Mouse (Mus musculus) cerebellum, adult 18-20 months (tissue): ENCODE measurements around the gene D930007J09Rik.
A peak's percentile ranks its signal among the peaks of the same experiment; 100 is the strongest.

Experiments
- DNase-seq, 2 experiments: peaks; one replicate each; pipeline ENCODE4 v3.0.0; 2021

Gene D930007J09Rik

GRCm38 (mm10) chr13:32802259-32803081 lies at the start of gene D930007J09Rik:
Gene D930007J09Rik (minus strand): TSS chr13:32802849.
- peak; percentile 56 to 65 for DNase-seq

- peak; percentile 33 for DNase-seq
Measured at GRCm38 (mm10) chr13:32851967-32852366, 49.3 kb upstream of the D930007J09Rik start.

- DNase-seq, result no peak
Measured at GRCm38 (mm10) chr13:32850668-32851404, 48.2 kb upstream of the D930007J09Rik start, which contains the start of gene Serpinb1a. Gene Serpinb1a (minus strand): TSS chr13:32851185.

- DNase-seq, result no peak
Measured at GRCm38 (mm10) chr13:32850156-32850555, 47.5 kb upstream of the D930007J09Rik start.

- DNase-seq, result no peak
Measured at GRCm38 (mm10) chr13:32849531-32850123, 47.0 kb upstream of the D930007J09Rik start.

GRCm38 (mm10) chr13:32849092-32849491 lies 46.4 kb upstream of the D930007J09Rik start:
- DNase-seq, result no peak

GRCm38 (mm10) chr13:32846221-32846620 lies 43.6 kb upstream of the D930007J09Rik start:
- DNase-seq, result no peak

GRCm38 (mm10) chr13:32841349-32841748 lies 38.7 kb upstream of the D930007J09Rik start:
- DNase-seq, result no peak

GRCm38 (mm10) chr13:32839314-32839713 lies 36.7 kb upstream of the D930007J09Rik start:
- DNase-seq, result no peak

GRCm38 (mm10) chr13:32834513-32834912 lies 31.9 kb upstream of the D930007J09Rik start:
- DNase-seq, result no peak

GRCm38 (mm10) chr13:32833237-32833636 lies 30.6 kb upstream of the D930007J09Rik start:
- no peak for DNase-seq

GRCm38 (mm10) chr13:32832776-32833175 lies 30.1 kb upstream of the D930007J09Rik start:
- no peak for DNase-seq

- DNase-seq, result no peak
Measured at GRCm38 (mm10) chr13:32831505-32832273, 29.0 kb upstream of the D930007J09Rik start.

GRCm38 (mm10) chr13:32828886-32829285 lies 26.2 kb upstream of the D930007J09Rik start:
- no peak for DNase-seq

- DNase-seq, result peak; percentile 53 to 56
Measured at GRCm38 (mm10) chr13:32827951-32828350, 25.3 kb upstream of the D930007J09Rik start.

GRCm38 (mm10) chr13:32827111-32827822 lies 24.6 kb upstream of the D930007J09Rik start:
- no peak for DNase-seq

GRCm38 (mm10) chr13:32825546-32825945 lies 22.9 kb upstream of the D930007J09Rik start:
- DNase-seq, result no peak

GRCm38 (mm10) chr13:32824377-32825330 lies 22.0 kb upstream of the D930007J09Rik start:
- DNase-seq, result no peak

- no peak for DNase-seq
Measured at GRCm38 (mm10) chr13:32823126-32823525, 20.5 kb upstream of the D930007J09Rik start.

GRCm38 (mm10) chr13:32821671-32822070 lies 19.0 kb upstream of the D930007J09Rik start:
- DNase-seq, result no peak

GRCm38 (mm10) chr13:32819926-32820325 lies 17.3 kb upstream of the D930007J09Rik start:
- DNase-seq, result no peak
